Mouse (Mus musculus) mature B cell (primary cell): ENCODE results near the gene Pcp2.
"Not testable (repeated sequence)": the region's sequence is repeated elsewhere in the genome, so short reads cannot be mapped to it uniquely, and the experiment has no call there.

Experiments
- in situ Hi-C: fragments of 300-500 bp; cut with MboI; formaldehyde crosslinking; loops from 2 replicates; pipeline ENCODE4 v1.14.3; 2019

Pcp2 gene

GRCm38 (mm10) chr8:3621199-3621970 is 4.0 kb downstream of the Pcp2 start, which contains the start of the genes Xab2 and Pet100:
TSS of gene Xab2 (minus strand) at chr8:3621316.
TSS of gene Pet100 (plus strand) at chr8:3621548.
- in situ Hi-C loops, result no loop called here

- in situ Hi-C loops, result no loop called here
Observed at GRCm38 (mm10) chr8:3609816-3610150, 15.6 kb downstream of the Pcp2 start.

GRCm38 (mm10) chr8:3609046-3609815 is 16.1 kb downstream of the Pcp2 start:
- in situ Hi-C loops, result no loop called here

GRCm38 (mm10) chr8:3607822-3608221 is 17.5 kb downstream of the Pcp2 start:
- in situ Hi-C loops, result no loop called here

GRCm38 (mm10) chr8:3606593-3606992 is 18.8 kb downstream of the Pcp2 start:
- in situ Hi-C loops, result no loop called here

- in situ Hi-C loops, result no loop called here
Observed at GRCm38 (mm10) chr8:3603439-3603838, 21.9 kb downstream of the Pcp2 start.

- in situ Hi-C loops, result no loop called here
Observed at GRCm38 (mm10) chr8:3600401-3600800, 24.9 kb downstream of the Pcp2 start.

GRCm38 (mm10) chr8:3599219-3599618 is 26.1 kb downstream of the Pcp2 start:
- in situ Hi-C loops, result no loop called here

- in situ Hi-C loops, result no loop called here
Observed at GRCm38 (mm10) chr8:3598054-3598453, 27.3 kb downstream of the Pcp2 start.

- in situ Hi-C loops, result no loop called here
Observed at GRCm38 (mm10) chr8:3594466-3594865, 30.9 kb downstream of the Pcp2 start.

- in situ Hi-C loops, result no loop called here
Observed at GRCm38 (mm10) chr8:3593470-3593869, 31.9 kb downstream of the Pcp2 start.

GRCm38 (mm10) chr8:3588258-3588633 is 37.1 kb downstream of the Pcp2 start:
- in situ Hi-C loops, result no loop called here

- in situ Hi-C loops, result no loop called here
Observed at GRCm38 (mm10) chr8:3587391-3588257, 37.7 kb downstream of the Pcp2 start.

- in situ Hi-C loops, result no loop called here
Observed at GRCm38 (mm10) chr8:3586993-3587390, 38.4 kb downstream of the Pcp2 start, which contains the start of gene Camsap3. TSS of gene Camsap3 (plus strand) at chr8:3587293.

- in situ Hi-C loops, result no loop called here
Observed at GRCm38 (mm10) chr8:3586452-3586851, 38.9 kb downstream of the Pcp2 start.

GRCm38 (mm10) chr8:3581961-3582360 is 43.4 kb downstream of the Pcp2 start:
- in situ Hi-C loops, result not testable (repeated sequence)

- in situ Hi-C loops, result no loop called here
Observed at GRCm38 (mm10) chr8:3579390-3580364, 45.7 kb downstream of the Pcp2 start.

GRCm38 (mm10) chr8:3576211-3576960 is 49.0 kb downstream of the Pcp2 start:
- in situ Hi-C loops, result no loop called here

- in situ Hi-C loops, result loop anchor here (25.0 kb wide), 1 partner anchor 388 kb away; the partner anchor contains the start of gene Cd209c
Observed at GRCm38 (mm10) chr8:3574546-3574945, 50.8 kb downstream of the Pcp2 start.
